Mouse (Mus musculus) liver, embryonic 15.5 days (tissue): ENCODE measurements at regions not wholly inside any gene's neighbourhood (a gene's known extent, or its start where the extent isn't known, plus 50 kb on each side); places are given as distances from the start of the nearest gene placed in this dataset.

ENCODE experiments used
- ATAC-seq: fragments of 200-750 bp; cut with Nextera tagmentation; 2 replicates; pipeline ENCODE4 v1.8.0; 2017; ENCODE audit warnings: moderate number of reproducible peaks, mild to moderate bottlenecking, moderate library complexity; ENCODE audit not compliant: insufficient read depth
- H3K27ac ChIP-seq: fragments of 300-500 bp; sonication (generic); replicated peaks from 2 replicates; pipeline ENCODE4 v1.5.1; 2015; ENCODE audit warnings: mild to moderate bottlenecking, inconsistent platforms
- H3K27me3 ChIP-seq: fragments of 300-500 bp; sonication (generic); 2 replicates; pipeline ENCODE4 v1.6.1; 2015; ENCODE audit warnings: mild to moderate bottlenecking, inconsistent platforms
- H3K36me3 ChIP-seq: fragments of 300-500 bp; sonication (generic); replicated peaks from 2 replicates; pipeline ENCODE4 v1.6.1; 2015; ENCODE audit warnings: moderate library complexity, mild to moderate bottlenecking, inconsistent platforms
- H3K4me1 ChIP-seq: fragments of 300-500 bp; sonication (generic); replicated peaks from 2 replicates; pipeline ENCODE4 v1.6.1; 2015; ENCODE audit warnings: inconsistent platforms
- H3K4me2 ChIP-seq: fragments of 300-500 bp; sonication (generic); 2 replicates; pipeline ENCODE4 v1.6.1; 2015; ENCODE audit warnings: moderate library complexity, mild to moderate bottlenecking, inconsistent platforms
- H3K4me3 ChIP-seq: fragments of 300-500 bp; sonication (generic); replicated peaks from 2 replicates; pipeline ENCODE4 v1.5.1; 2015; ENCODE audit warnings: mild to moderate bottlenecking, inconsistent platforms
- H3K9ac ChIP-seq: fragments of 300-500 bp; sonication (generic); 2 replicates; pipeline ENCODE4 v1.6.1; 2015; ENCODE audit warnings: moderate library complexity, mild to moderate bottlenecking, inconsistent platforms
- H3K9me3 ChIP-seq: fragments of 300-500 bp; sonication (generic); replicated peaks from 2 replicates; pipeline ENCODE4 v1.6.1; 2016; ENCODE audit warnings: inconsistent platforms
- WGBS: fragments of 180-500 bp; shearing (Covaris S2); methylation state at CpG from one replicate; pipeline ENCODE4 v1.1.7; 2015; ENCODE audit warnings: mixed read lengths; ENCODE audit not compliant: insufficient replicate concordance; 5-methylcytosine and 5-hydroxymethylcytosine counted together

DNA sequence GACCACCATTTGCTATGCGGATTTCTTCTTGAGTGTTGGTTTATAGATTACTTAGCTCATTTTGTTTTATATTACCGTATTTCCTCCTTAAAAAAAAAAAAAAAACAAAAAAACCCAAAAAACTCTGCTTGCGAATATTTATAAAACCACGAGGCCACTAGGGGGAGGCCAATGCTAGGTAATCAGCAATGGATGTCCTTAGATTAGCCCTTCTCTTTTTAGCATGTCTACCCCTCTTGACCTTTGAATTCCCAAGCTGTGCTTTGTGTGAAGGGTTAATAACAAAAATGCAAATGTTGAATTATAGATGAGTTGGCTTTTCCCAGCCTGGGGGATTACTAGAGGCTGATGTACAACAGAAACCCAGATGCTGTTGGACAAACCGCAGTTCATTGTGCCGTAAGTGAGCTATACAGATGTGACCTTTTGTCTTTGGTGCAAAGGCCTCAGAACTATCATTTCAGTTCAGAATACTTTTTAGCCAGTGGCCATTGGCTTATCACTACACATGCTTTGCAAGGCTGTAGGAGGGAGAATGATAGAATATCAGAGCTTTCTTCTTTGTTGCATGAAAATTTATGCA lies 88.5 kb upstream of the Pfkp start:
- Histone ChIP-seq H3K9ac (no peak overlapping the region), H3K4me3 (no peak overlapping the region), H3K9me3 (no peaks in the 10 kb centered on the region), H3K4me1 (no peaks in the 10 kb centered on the region), H3K27ac (no peak overlapping the region), H3K27me3 (no peaks in the 10 kb centered on the region), H3K4me2 (no peak overlapping the region), H3K36me3 (no peaks in the 10 kb centered on the region)
- 51% methylated on average over 6 of the region's 6 CpGs for WGBS
- no peak for ATAC-seq
